Mouse (Mus musculus) CD4-positive, CD25-positive, alpha-beta regulatory T cell, adult 2 months (primary cell): ENCODE measurements around the gene Ush2a.

Experiments
- DNase-seq: peaks from one replicate; pipeline ENCODE4 v3.0.0-alpha.2; 2012; ENCODE audit warnings: low read depth, low spot score

The Ush2a gene

DNA sequence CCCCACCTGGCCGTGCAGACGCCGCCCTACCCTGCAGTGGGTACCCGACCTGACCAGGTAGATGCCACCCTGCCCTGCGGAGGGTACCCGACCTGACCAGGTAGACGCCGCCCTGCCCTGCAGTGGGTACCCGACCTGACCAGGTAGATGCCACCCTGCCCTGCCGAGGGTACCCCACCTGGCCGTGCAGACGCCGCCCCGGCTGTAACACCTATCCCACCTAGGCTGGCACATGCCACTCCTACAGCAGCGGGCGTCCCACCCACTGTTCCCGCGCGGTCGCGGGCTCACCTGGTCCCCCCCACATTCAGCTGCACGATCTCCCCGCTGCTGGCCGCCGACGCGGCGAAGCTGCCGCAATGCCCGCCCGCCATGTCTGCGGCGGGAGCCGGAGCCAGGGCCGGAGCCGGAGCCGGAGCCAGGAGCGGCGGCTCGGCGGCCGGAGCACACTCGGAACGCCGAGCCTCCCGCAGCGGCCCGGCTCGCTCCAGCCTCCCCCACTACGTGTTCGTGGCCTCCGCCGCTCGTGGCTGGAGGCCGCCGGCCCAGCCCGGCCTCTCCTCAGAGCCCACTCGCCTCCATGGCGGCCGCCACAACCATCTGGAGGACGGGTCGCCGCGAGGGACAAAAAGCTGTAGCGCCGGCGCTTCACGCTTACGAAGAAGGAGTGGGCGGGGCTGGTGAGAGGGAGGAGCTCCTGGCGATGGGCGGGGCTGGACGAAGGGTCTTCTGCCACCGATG, 745.6 kb downstream of the Ush2a start, which contains the start of gene Kctd3:
Kctd3 (minus strand) TSS at position 603 of the 741 bp plus-strand sequence.
- peak; percentile 97 for DNase-seq

DNA sequence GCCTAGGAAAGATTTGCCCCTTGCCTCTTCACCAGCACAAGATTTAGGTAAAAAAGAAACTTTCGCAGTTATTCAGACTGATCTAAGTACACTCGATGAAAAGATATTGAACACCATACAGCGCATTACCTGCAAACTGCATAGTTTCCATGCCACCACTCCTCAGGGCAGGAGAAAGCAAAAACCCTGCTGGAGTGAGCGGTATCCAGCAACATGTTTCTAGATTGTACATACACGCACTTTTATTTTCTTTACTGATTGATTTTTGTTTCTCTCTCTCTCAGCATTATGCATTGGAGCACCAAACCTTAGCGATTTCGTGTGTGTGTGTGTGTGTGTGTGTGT, 746.1 kb downstream of the Ush2a start:
- DNase-seq: no peak

DNA sequence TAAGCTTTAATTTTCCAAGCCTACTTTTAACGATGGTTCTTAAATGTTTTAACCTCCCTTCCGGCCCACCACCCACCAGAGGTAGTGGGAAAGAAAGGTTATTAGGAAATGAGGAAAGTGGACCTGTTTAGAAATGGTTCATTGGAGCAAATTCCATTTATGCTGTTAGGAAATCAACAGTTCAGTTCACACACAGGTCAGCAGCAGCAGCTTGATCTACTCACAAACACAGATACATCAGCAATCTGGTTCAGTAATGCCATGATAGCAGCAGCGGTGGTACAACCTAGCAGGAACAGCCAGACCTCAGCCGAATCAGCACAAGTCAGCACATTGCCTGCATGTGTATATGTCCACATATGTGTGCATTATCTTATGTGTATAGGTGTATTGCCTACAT, 748.8 kb downstream of the Ush2a start:
- no peak for DNase-seq

DNA sequence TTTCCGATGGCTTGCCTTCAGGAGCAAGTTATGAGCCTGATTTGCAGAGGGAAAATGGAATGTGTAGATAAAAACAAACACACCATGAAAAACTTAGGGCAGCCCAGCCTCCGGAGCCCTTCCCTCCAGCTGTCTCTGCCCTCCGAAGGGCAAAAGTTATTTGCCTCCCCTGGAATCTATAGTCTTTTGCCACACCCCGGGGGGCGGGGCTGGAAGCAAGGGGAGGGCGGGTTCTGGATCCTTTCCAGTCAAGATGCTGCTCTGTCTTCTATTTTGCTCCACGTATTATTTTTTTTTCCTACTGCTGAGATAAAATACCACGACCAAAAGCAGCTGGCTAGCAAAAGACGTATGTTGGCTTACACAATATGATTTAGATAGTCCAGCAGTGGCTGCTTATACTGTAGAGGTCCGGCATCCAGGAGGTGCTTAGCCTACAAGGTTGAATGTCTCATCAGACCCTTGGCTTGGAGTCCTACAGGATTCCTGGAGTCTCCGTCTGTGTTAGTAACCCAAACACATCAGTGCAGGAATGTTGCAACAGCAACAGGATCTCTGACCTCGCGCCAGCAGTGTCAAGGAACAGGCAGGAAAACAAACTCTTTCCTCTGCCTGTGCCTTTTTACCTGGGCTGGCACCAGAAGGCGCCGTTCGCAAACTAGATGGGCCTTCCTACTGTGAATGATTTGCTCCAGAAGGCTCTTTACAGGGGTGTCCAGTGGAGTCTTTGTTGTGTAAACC, 751.2 kb downstream of the Ush2a start:
- no peak for DNase-seq

DNA sequence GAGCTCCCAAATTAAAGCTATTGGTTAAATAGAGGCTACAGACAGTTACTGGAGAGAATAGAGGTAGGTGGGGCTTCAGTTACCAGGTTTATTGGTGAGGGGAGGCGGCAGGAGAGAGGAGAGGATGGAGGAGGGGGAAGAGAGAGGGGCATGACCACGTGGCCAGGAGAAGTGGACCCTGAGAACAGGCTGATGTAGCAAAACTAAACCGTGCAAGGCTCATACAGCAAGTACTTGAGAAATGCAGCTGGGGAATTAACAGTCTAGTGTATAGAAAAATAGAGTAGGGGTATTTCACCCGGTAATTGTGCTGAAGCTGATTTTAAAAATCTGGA, 751.7 kb downstream of the Ush2a start:
- no peak for DNase-seq
